Mouse (Mus musculus) adrenal gland, postnatal 14 days (tissue): ENCODE measurements around the gene Smarcd2. TPM values are rescaled to one million over a fixed set of nuclear protein-coding genes. Genes with fewer than 3 reads are reported as not detected.

ENCODE experiments used
- DNase-seq: peaks from one replicate; pipeline ENCODE4 v3.0.0; 2021; ENCODE audit warnings: mixed read lengths
- long read RNA-seq, 2 experiments: library from polyadenylated mRNA; stranded (forward); transcript quantifications; one replicate each; pipeline ENCODE4 v2.0.0; 2021
- total RNA-seq: library from RNA; stranded (reverse); gene quantifications from 2 replicates; pipeline ENCODE4 v1.2.3, GENCODE M21; 2021

Smarcd2 gene
- 79.9 and 91.0 TPM in 2 replicates for total RNA-seq
- long read RNA-seq, experiment 1, transcript Smarcd2-201 (13 exons, 2,747 nt): major isoform, 108 of 140 reads
- long read RNA-seq, experiment 1, partial matches to known transcripts: 11 of 140 reads
- long read RNA-seq, experiment 1, other reads (novel, unspliced or antisense): 17 of 140 reads
- long read RNA-seq, experiment 2, transcript Smarcd2-201 (13 exons, 2,747 nt): major isoform, 70 of 110 reads
- long read RNA-seq, experiment 2, transcript Smarcd2-203 (12 exons, 2,548 nt): minor isoform, 8 of 110 reads
- long read RNA-seq, experiment 2, partial matches to known transcripts: 3 of 110 reads
- long read RNA-seq, experiment 2, other reads (novel, unspliced or antisense): 29 of 110 reads

GRCm38 (mm10) chr11:106272644-106273310, at the start of gene Smarcd2:
Gene Smarcd2 (minus strand): TSS chr11:106272972.
- DNase-seq: peak; percentile 100

- no peak for DNase-seq
Observed at GRCm38 (mm10) chr11:106318406-106319366, 45.9 kb upstream of the Smarcd2 start.

DNA sequence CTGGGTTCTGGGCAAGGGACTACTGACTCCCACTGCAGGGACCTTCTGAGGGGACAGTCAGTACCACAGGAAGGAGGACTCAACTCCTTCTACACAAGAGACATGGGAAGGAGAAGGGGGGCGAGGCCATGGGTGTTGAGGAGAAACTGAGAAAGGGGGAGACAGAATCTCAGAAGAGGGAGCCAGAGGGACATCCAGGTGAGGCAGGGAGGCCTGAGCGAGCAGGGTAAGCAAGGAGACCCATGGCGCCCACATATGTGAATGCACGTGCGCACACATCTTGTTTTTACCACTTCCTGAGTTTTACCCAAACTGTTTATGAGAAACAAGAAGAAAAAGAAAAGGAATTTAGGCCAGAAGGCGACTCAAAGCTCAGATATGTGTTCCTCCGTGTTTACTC, 45.0 kb upstream of the Smarcd2 start:
- no peak for DNase-seq

- no peak for DNase-seq
Observed at GRCm38 (mm10) chr11:106316416-106316815, 43.6 kb upstream of the Smarcd2 start.

GRCm38 (mm10) chr11:106314333-106314812, 41.6 kb upstream of the Smarcd2 start, which contains the start of gene Cd79b:
Gene Cd79b (minus strand): TSS chr11:106314762.
- DNase-seq: no peak

DNA sequence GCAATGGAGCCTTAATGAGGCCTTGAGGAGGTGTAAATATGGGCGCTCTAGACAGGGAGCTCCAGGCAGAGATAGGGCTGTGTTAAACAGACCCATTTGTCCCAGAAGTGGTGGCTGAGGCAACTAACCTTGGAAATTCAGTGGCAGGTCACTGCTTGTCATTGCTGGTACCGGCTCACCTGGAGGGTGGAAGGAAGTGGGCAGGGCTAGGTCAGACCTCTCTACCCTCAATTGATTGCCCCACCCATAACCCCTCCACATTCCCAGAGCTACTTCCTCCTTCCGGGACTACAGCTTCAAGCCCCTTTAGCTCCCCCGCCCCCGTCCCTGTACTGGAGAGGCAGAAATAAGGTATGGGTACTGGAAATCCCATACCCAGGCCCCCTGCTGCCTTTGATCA, 40.8 kb upstream of the Smarcd2 start:
- no peak for DNase-seq

DNA sequence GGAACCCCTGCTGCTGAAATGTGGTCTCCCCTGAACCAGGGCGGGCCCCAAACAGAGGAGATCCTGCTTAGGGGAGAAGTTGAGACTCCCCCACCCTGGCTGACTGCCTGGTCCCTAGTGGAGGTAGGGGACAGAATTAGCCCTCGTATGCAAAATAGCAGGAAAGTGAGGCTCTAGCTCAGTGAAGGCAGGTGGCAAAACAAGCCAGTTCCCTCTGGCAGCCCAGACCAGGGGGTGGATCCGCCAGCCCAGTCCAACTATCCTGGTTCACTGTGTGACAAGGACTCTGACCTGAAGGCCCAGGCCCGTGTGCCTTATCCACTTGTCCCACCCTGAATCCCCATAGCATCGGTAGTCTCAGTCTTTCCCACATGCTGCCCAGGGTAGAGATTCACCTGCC, 37.4 kb upstream of the Smarcd2 start:
- DNase-seq: no peak

DNA sequence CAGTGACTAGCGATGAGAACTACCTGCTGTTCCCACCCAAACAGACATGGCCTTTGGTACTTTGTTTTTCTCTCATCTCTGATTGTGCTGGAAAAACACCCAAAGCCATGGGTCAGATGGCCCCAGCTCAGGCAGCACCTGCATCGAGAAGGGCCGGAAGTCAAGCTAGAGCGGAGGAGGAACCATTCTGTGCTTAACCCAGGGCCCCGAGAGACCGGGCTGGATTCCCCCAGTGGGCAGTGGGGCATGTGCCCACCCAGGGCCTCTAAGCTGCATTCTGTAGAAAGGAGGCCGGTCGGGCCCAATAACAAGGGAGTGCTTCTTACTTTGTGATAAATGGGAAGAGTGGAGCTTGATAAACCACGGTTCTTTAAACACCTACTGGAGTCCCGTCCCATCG, 35.4 kb upstream of the Smarcd2 start:
- DNase-seq: no peak

DNA sequence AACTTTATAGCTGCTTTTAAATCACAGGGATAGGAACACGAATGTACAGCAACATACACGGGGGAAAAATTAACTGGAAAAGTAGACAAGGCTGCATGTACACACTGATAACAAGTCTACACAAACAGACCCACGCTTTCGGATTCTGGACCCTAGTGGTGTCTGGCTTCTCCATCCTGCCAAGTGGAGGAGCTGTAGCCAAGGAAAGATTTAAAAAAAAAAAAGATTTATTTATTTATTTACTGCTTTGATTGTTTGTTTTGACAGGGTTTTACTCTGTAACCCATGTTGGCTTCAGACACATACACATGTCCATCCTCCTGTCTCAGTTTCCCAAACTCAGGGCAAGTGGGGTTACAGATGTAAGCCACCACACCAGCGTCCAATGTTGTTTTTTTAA, 34.7 kb upstream of the Smarcd2 start:
- DNase-seq: no peak

GRCm38 (mm10) chr11:106306758-106307157, 34.0 kb upstream of the Smarcd2 start:
- DNase-seq: no peak

DNA sequence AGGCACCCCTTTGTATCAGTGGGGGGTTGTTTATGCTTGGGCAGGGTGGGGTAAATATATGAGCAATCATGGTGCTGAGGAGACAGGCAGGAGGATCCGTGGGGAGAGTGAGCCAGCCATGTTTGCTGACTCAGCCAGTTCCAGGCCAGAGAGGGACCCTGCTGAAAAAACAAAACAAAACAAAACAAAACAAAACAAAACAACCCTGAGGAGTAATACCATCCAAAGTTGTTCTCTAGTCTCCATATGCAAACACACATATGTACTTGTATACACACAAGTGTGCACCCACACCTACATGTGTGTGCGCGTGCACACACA, 33.3 kb upstream of the Smarcd2 start:
- DNase-seq: no peak

GRCm38 (mm10) chr11:106305348-106306064, 32.7 kb upstream of the Smarcd2 start:
- DNase-seq: no peak

GRCm38 (mm10) chr11:106302634-106303033, 29.9 kb upstream of the Smarcd2 start:
- peak; percentile 73 for DNase-seq

DNA sequence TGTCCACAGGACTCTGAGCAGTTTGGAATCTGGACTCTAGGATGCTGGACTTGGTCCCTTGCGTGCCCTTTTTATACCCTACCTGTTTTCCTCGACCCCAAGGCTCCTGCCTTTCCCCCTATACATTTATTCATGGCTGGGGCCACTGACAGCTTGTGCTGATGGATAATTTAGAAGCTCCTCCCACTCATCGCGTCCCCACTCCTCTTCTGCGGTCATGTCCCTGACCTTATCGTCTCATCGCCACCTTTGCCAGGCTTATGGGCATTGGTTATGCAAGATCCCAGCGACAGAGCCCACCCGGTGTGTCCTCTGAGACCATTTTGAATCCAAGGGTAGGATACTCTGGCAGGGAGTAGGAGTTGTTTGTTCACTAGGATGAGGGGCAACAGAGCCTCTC, 29.0 kb upstream of the Smarcd2 start, which contains the start of gene Gh:
Gh (minus strand) TSS at position 101 of the 400 bp plus-strand sequence.
- DNase-seq: no peak

- peak; percentile 27 for DNase-seq
Observed at GRCm38 (mm10) chr11:106291861-106292260, 19.1 kb upstream of the Smarcd2 start.

DNA sequence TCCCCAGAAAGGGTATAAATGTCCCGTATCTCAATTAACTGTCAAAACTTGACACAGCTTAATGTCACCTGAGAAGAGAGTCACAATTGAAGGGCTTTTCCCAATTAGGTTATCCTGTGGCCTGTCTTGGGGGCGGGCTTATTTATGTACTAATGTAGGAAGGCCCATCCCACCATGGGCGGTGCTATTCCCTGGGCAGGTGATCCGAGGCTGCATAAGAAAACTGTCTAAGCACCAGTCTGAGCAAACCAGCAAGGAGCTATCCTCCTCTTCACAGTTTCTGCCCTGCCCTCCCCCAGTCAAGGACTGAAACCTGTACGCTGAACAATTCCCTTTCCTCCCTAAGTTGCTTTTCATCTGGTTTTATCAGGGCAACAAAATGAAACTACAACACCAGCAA, 17.6 kb upstream of the Smarcd2 start:
- no peak for DNase-seq

GRCm38 (mm10) chr11:106289369-106289768, 16.6 kb upstream of the Smarcd2 start:
- peak; percentile 94 for DNase-seq

DNA sequence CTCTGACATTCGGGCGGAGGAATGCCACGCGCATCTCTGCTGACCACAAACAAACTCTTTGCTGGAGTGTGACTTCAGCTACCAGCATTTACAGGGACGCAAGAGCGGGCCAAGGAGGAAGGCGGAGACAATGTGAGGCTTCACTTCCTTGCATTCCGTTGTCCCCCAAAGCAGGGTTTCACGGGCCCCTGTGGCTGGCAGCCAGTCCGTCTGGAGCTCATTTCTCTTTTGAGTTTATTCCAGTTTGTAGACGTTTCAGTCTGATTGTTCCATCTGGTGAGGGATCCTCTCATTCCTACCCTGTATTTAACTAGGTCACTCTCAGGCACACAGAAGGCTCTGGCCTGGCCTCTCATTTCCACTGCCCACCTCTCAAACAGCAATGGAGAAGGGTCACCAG, 14.2 kb upstream of the Smarcd2 start:
- DNase-seq: no peak

- no peak for DNase-seq
Observed at GRCm38 (mm10) chr11:106286206-106286605, 13.4 kb upstream of the Smarcd2 start.

- peak; percentile 48 for DNase-seq
Observed at GRCm38 (mm10) chr11:106284126-106284525, 11.4 kb upstream of the Smarcd2 start.

DNA sequence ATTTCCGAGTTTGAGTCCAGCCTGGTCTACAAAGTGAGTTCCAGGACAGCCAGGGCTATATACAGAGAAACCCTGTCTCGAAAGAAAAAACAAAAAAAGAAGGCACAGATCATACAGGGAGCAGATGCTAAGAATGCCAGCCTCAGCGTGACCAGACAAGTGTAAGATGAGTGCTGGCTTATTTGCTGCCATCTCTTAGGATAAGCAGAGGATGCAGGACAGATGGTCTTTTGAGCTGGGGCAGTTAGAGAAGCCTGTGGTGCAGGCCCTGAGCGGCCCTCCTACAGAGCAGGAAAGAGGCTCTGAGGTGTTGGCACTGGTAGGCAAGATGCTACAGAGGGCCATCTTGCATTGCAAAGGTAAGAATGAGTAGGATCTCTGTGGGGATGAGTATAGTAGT, 10.6 kb upstream of the Smarcd2 start:
- DNase-seq: no peak

DNA sequence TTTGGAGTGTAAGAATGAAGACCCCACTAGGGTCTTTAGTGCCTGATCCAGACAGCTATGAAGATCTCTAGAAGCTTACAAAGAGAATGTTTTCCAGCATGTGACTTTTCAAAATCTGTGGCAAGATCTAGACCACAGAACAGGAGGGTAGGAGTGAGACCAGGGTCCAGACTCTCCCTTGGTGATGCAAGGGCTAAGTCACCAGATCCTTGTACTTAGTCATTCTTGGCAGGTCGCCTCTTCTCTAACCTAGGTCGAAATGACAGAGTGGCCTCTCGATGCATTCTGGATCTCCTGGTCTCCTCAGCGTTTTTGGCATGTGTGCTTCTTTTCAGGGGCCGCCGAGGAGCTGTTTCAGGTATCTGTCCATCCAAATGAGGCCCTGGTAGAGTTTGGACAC, 9.7 kb upstream of the Smarcd2 start:
- DNase-seq: no peak
